Mouse (Mus musculus): ENCODE measurements around the gene Alpl. TPM values are rescaled to one million over a fixed set of nuclear protein-coding genes. Genes with fewer than 3 reads are reported as not detected.

The Alpl gene
- polyA plus RNA-seq, 1 experiment from 2014 or later: 43.5 TPM

Other genes starting within 250 kb of the Alpl start
- 0.41 TPM in 1 of 2 replicates, not detected in the other for gene Ldlrad2, start 221.8 kb downstream of the Alpl start, polyA plus RNA-seq (2015; fragmentation: Nextera tagmentation; extraction: Ambion mirVana)
- gene Usp48, start 202.6 kb downstream of the Alpl start, polyA plus RNA-seq (2015; fragmentation: Nextera tagmentation; extraction: Ambion mirVana): 58.3 and 67.2 TPM in 2 replicates
- 7.7 TPM in 2 replicates for gene Rap1gap, start 131.7 kb downstream of the Alpl start, polyA plus RNA-seq (2015; fragmentation: Nextera tagmentation; extraction: Ambion mirVana)
- 39.0 and 52.5 TPM in 2 replicates for gene Ece1, start 65.9 kb upstream of the Alpl start, polyA plus RNA-seq (2015; fragmentation: Nextera tagmentation; extraction: Ambion mirVana)
- gene Eif4g3, start 196.6 kb upstream of the Alpl start, polyA plus RNA-seq (2015; fragmentation: Nextera tagmentation; extraction: Ambion mirVana): 27.1 and 29.1 TPM in 2 replicates